Mouse (Mus musculus): ENCODE data around the gene Six1. TPM values are rescaled to one million over a fixed set of nuclear protein-coding genes. Genes with fewer than 3 reads are reported as not detected.
"Not testable (repeated sequence)": the region's sequence is repeated elsewhere in the genome, so short reads cannot be mapped to it uniquely, and the experiment has no call there.

Six1 gene
- total RNA-seq (2017), result not detected in 2 replicates

GRCm38 (mm10) chr12:73053668-73054241 is at the start of gene Six1:
Six1 (minus strand) TSS chr12:73053887.
- peak; percentile 20 to 58; a peak in 3 of 4 replicates for ATAC-seq (replicated peaks in 1 of 2; ENCODE audit: insufficient read depth in 1 of 2, low FRiP score in 2 of 2, low TSS enrichment in 1 of 2, low read depth in 1 of 2, poor library complexity in 2 of 2, severe bottlenecking in 2 of 2)

GRCm38 (mm10) chr12:73098593-73098992 is 44.9 kb upstream of the Six1 start:
- no peak for ATAC-seq (replicated peaks in 1 of 2; ENCODE audit: insufficient read depth in 1 of 2, low FRiP score in 2 of 2, low TSS enrichment in 1 of 2, low read depth in 1 of 2, poor library complexity in 2 of 2, severe bottlenecking in 2 of 2)

- ATAC-seq (replicated peaks in 1 of 2; ENCODE audit: insufficient read depth in 1 of 2, low FRiP score in 2 of 2, low TSS enrichment in 1 of 2, low read depth in 1 of 2, poor library complexity in 2 of 2, severe bottlenecking in 2 of 2), result not testable (repeated sequence)
Measured at GRCm38 (mm10) chr12:73096177-73096576, 42.5 kb upstream of the Six1 start.

- ATAC-seq (replicated peaks in 1 of 2; ENCODE audit: insufficient read depth in 1 of 2, low FRiP score in 2 of 2, low TSS enrichment in 1 of 2, low read depth in 1 of 2, poor library complexity in 2 of 2, severe bottlenecking in 2 of 2), result no peak
Measured at GRCm38 (mm10) chr12:73094605-73095004, 40.9 kb upstream of the Six1 start.

GRCm38 (mm10) chr12:73094189-73094588 is 40.5 kb upstream of the Six1 start:
- no peak for ATAC-seq (replicated peaks in 1 of 2; ENCODE audit: insufficient read depth in 1 of 2, low FRiP score in 2 of 2, low TSS enrichment in 1 of 2, low read depth in 1 of 2, poor library complexity in 2 of 2, severe bottlenecking in 2 of 2)

GRCm38 (mm10) chr12:73090672-73091335 is 37.1 kb upstream of the Six1 start:
- no peak for ATAC-seq (replicated peaks in 1 of 2; ENCODE audit: insufficient read depth in 1 of 2, low FRiP score in 2 of 2, low TSS enrichment in 1 of 2, low read depth in 1 of 2, poor library complexity in 2 of 2, severe bottlenecking in 2 of 2)

GRCm38 (mm10) chr12:73088911-73089310 is 35.2 kb upstream of the Six1 start:
- peak; percentile 45 to 73; a peak in 3 of 4 replicates for ATAC-seq (replicated peaks in 1 of 2; ENCODE audit: insufficient read depth in 1 of 2, low FRiP score in 2 of 2, low TSS enrichment in 1 of 2, low read depth in 1 of 2, poor library complexity in 2 of 2, severe bottlenecking in 2 of 2)

- no peak for ATAC-seq (replicated peaks in 1 of 2; ENCODE audit: insufficient read depth in 1 of 2, low FRiP score in 2 of 2, low TSS enrichment in 1 of 2, low read depth in 1 of 2, poor library complexity in 2 of 2, severe bottlenecking in 2 of 2)
Measured at GRCm38 (mm10) chr12:73088500-73088899, 34.8 kb upstream of the Six1 start.

GRCm38 (mm10) chr12:73087086-73087485 is 33.4 kb upstream of the Six1 start:
- ATAC-seq (replicated peaks in 1 of 2; ENCODE audit: insufficient read depth in 1 of 2, low FRiP score in 2 of 2, low TSS enrichment in 1 of 2, low read depth in 1 of 2, poor library complexity in 2 of 2, severe bottlenecking in 2 of 2), result no peak

GRCm38 (mm10) chr12:73085739-73086630 is 32.3 kb upstream of the Six1 start:
- no peak for ATAC-seq (replicated peaks in 1 of 2; ENCODE audit: insufficient read depth in 1 of 2, low FRiP score in 2 of 2, low TSS enrichment in 1 of 2, low read depth in 1 of 2, poor library complexity in 2 of 2, severe bottlenecking in 2 of 2)

GRCm38 (mm10) chr12:73083773-73084172 is 30.1 kb upstream of the Six1 start:
- ATAC-seq (replicated peaks in 1 of 2; ENCODE audit: insufficient read depth in 1 of 2, low FRiP score in 2 of 2, low TSS enrichment in 1 of 2, low read depth in 1 of 2, poor library complexity in 2 of 2, severe bottlenecking in 2 of 2), result no peak

GRCm38 (mm10) chr12:73081828-73082227 is 28.1 kb upstream of the Six1 start:
- not testable (repeated sequence) for ATAC-seq (replicated peaks in 1 of 2; ENCODE audit: insufficient read depth in 1 of 2, low FRiP score in 2 of 2, low TSS enrichment in 1 of 2, low read depth in 1 of 2, poor library complexity in 2 of 2, severe bottlenecking in 2 of 2)

GRCm38 (mm10) chr12:73060805-73061410 is 7.2 kb upstream of the Six1 start:
- no peak for ATAC-seq (replicated peaks in 1 of 2; ENCODE audit: insufficient read depth in 1 of 2, low FRiP score in 2 of 2, low TSS enrichment in 1 of 2, low read depth in 1 of 2, poor library complexity in 2 of 2, severe bottlenecking in 2 of 2)

- ATAC-seq (replicated peaks in 1 of 2; ENCODE audit: insufficient read depth in 1 of 2, low FRiP score in 2 of 2, low TSS enrichment in 1 of 2, low read depth in 1 of 2, poor library complexity in 2 of 2, severe bottlenecking in 2 of 2), result no peak
Measured at GRCm38 (mm10) chr12:73057492-73057891, 3.8 kb upstream of the Six1 start.

- no peak for ATAC-seq (replicated peaks in 1 of 2; ENCODE audit: insufficient read depth in 1 of 2, low FRiP score in 2 of 2, low TSS enrichment in 1 of 2, low read depth in 1 of 2, poor library complexity in 2 of 2, severe bottlenecking in 2 of 2)
Measured at GRCm38 (mm10) chr12:73055451-73055850, 1.8 kb upstream of the Six1 start.

GRCm38 (mm10) chr12:73054576-73055185 is 994 bp upstream of the Six1 start:
- ATAC-seq (replicated peaks in 1 of 2; ENCODE audit: insufficient read depth in 1 of 2, low FRiP score in 2 of 2, low TSS enrichment in 1 of 2, low read depth in 1 of 2, poor library complexity in 2 of 2, severe bottlenecking in 2 of 2), result no peak
